Mouse (Mus musculus) layer of hippocampus, postnatal 36 days (tissue): ENCODE data around the gene Otop3. TPM values are rescaled to one million over a fixed set of nuclear protein-coding genes. Genes with fewer than 3 reads are reported as not detected.

Source experiments
- DNase-seq, 2 experiments: peaks; one replicate each; pipeline ENCODE4 v3.0.0; 2022
- total RNA-seq, 2 experiments: library from RNA; stranded (reverse); gene quantifications; 2 replicates each; pipeline ENCODE4 v1.2.3; 2021

Gene Otop3
- total RNA-seq, 2 experiments from 2014 or later, result 0.22 TPM; not detected in 1

DNA sequence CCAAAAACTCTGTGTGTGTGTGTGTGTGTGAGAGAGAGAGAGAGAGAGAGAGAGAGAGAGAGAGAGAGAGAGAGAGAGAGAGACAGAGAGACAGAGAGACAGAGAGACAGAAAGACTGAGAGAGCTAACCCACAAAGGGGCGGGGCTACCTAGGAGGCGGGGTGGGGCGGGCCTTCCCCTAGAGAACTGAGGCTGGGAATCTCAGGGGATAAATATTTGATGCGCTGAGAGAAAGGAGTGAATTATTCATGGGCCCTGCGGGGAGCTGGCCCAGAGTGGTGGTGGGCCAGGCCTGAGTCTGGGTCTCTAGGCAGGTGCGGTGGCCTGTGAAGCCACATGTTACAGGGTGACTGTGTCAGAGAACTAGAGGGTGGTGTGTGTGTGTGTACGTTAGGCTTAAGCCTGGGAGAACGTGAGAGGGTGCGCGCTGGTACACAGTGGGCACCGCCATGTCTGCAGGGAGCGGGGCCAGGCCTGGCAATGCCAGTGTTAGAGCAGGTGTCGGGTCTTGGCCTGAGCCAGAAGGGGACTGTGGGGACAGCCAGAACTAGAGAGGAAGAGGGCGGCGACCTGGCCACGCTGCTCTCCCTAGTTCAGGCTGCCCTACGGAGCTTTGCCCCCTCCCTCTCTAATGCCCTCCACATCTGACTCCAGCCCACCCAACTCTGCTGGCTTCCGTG, 14.7 kb upstream of the Otop3 start:
- no peak for DNase-seq

- no peak for DNase-seq
These were observed 12.4 kb upstream of the Otop3 start, which contains the start of gene Ush1g for GRCm38 (mm10) chr11:115321906-115322693. Ush1g (minus strand) TSS chr11:115322041.

DNA sequence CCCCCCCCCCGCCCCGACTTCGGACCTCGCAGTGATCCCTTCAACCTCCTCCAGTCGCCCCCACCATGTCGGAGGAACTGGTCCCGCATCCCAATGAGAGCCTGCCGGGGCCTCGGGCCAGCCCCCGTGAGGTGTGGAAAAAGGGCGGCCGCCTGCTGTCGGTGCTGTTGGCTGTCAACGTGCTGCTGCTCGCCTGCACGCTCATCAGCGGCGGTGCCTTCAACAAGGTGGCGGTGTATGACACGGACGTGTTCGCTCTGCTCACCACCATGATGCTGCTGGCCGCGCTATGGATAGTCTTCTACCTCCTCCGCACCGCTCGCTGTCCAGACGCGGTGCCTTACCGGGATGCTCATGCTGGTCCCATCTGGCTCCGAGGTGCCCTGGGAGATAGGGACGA, 11.2 kb upstream of the Otop3 start:
- DNase-seq, result no peak

GRCm38 (mm10) chr11:115326730-115327129, 7.8 kb upstream of the Otop3 start:
- DNase-seq, result no peak

GRCm38 (mm10) chr11:115329339-115329738, 5.2 kb upstream of the Otop3 start:
- DNase-seq, result no peak

DNA sequence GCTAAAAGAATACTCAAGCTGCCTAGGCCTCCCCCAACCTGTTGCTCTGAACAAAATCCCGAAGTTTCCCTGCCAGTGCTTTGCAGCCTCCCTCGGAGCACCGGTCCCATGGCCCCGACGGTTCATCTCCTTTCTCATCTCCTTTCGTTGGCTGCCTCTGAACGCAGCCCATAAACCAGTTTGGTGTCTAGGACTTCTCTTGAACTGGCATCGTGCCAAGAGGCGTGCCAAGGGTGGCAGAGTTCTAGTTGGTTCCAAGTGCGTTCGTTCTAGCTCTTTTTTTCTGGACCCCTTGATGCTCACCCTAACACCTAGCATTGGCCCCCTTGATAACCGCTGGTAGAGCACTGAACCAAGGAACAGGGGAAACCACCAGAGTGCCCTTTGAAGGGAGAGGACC, 692 bp downstream of the Otop3 start:
- DNase-seq, result no peak

DNA sequence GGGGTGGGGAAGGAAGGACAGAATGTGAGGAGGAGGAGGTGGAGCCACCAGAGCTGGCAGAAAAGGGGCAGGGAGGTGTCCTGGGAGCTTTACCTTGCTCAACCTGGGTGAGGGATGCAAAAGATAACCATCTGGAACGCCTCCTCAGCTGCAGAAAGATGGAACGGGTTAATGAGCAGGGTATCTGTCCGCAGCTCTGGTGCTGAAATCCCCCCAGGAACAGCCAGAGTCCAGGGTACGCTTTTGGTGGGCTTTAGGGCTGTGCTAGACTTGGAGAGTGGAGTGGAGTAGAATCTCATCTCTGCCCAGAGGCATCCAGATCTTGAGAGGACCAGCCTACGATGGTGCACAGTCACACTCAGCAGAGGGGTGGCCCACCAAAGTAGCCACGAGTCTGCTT, 1.6 kb downstream of the Otop3 start:
- no peak for DNase-seq

GRCm38 (mm10) chr11:115337350-115337749, 2.8 kb downstream of the Otop3 start:
- no peak for DNase-seq

- no peak for DNase-seq
These were observed 3.3 kb downstream of the Otop3 start for GRCm38 (mm10) chr11:115337826-115338225.

- DNase-seq, result no peak
These were observed 6.7 kb downstream of the Otop3 start for GRCm38 (mm10) chr11:115341246-115341645.

DNA sequence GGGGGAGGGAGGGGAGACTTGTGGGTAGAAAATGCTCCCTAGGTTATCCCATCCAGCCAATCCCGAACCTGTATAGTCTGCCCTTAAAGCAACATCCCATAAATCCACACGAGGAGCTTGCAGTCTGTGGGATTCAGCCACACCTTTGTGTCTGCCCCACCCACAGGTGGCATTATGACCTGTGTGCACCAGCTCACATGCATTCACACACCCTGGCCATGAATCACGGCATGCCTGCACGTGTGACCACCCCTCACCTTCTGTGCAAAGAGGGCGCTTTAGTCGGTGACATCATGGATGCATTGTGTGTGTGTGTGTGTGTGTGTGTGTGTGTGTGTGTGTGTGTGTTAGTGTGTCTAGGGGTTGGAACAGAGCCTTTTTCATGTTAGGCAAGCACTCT, 7.3 kb downstream of the Otop3 start:
- DNase-seq, result no peak

GRCm38 (mm10) chr11:115344967-115345366, 10.4 kb downstream of the Otop3 start:
- DNase-seq, result no peak

- no peak for DNase-seq
These were observed 11.0 kb downstream of the Otop3 start for GRCm38 (mm10) chr11:115345515-115345914.

DNA sequence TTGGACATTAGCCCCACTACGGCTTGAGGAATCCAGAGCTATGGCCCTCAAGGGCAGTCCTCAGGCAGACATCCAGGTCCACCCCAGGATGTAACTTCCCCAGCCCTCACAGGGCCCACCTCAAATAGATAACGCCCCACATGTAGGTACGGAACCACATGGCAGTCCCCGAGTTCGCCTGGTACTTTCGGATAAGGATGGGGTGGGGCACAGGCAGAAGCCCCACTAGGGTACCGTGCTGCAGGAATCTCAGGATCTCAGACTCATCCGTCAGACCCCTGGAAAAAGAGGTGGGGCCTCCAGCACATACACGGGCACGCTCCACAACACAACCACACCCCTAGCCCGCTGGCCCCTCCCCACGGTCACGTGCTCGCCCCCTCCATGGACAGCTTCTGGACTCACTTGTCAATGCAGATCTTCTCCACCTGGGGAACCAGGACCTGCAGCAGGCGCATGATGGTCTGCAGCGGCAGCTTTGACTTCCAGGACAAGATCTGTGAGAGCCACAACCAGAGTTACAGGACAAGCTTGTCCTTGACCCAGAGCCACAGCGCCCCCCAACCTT, 14.2 kb downstream of the Otop3 start:
- no peak for DNase-seq

DNA sequence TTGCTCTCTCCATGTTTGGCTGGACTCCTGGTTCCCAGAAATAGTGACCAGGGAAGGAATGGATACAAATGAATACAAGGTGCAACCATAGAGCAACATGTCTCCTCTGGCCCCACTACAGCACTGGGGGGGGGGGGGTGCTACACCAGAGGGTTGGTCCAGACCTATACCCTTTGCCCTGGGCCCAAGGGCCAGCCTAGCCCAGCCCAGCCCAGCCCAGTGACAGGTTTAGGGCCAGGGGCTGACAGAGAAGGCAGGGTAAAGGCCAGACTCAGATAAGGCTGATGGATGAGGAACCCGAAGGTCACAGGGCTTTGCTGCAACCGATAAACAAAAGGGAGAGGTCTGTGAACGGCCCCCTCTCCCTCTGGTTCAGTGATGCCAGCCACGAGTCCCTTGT, 15.4 kb downstream of the Otop3 start:
- DNase-seq, result no peak

- no peak for DNase-seq
These were observed 18.8 kb downstream of the Otop3 start for GRCm38 (mm10) chr11:115353375-115353774.

DNA sequence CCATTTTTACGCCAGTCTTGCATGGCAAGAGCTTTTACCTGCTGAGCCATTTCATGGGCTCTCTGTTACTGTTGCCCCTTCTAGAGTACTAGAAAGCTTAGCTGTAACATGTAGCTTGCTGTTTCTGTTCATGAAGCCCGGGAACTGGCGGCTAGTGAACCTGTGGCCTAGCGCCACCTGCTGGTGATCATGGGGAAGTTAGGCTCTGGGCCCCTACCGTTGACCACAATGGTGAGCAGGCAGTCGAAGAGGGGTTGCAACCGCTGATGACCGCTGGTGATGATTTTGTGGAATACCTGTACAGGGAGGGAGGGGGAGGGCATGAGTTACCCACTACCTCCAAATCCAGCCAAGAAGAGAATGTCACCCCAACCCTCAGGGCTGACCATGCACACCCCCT, 19.7 kb downstream of the Otop3 start:
- peak; percentile 39 to 54 for DNase-seq

GRCm38 (mm10) chr11:115358468-115358867, 23.9 kb downstream of the Otop3 start:
- peak; percentile 53 to 69 for DNase-seq

DNA sequence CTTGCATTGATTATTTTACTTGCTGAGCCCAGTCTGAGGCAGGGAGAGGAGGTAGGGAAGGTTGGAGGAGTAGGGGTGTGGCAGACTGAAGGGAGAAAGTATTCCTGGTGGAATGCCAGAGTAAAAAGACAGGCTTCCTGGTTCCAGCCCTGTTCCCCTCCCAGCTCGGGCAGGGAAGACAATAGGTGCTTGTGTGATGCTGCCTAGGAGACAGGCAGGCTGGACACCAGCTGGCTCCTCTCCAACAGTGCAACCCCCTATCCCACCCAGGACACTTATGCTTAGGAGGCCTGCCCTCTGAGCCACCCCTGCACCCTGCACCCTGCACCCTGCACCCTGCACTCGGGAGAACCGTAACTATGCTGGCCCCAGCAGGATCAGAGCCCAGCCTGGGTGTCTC, 24.8 kb downstream of the Otop3 start:
- no peak for DNase-seq

- DNase-seq, result no peak
These were observed 25.2 kb downstream of the Otop3 start for GRCm38 (mm10) chr11:115359726-115360125.

DNA sequence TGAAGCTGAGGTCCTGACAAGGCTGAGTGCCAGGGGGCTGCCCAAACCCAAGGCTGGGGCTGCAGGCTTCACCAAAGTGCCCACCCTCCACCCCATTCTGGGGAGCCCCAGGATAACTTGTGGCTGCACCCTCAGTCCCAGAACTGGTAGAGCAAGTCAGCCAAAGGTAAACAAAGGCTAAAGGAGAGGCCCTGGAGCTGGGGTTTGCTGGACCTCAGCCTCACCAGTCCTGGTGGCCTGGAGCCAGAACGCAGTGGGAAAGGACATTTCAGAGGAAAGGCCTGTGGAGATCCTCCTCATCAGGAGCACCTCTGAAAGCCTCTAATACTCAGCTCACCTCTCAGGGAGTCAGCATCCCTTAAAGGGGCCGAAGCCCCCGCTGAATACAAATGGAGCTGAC, 29.6 kb downstream of the Otop3 start:
- no peak for DNase-seq

- DNase-seq, result no peak
These were observed 31.6 kb downstream of the Otop3 start for GRCm38 (mm10) chr11:115366039-115366705.
